Mouse (Mus musculus) C2C12 (cell line): ENCODE data around the gene Sytl1.

Source experiments
- CEBPB ChIP-seq: IDR thresholded peaks from one replicate; pipeline ENCODE4 v1.6.1; 2011; ENCODE audit warnings: low read depth, mild to moderate bottlenecking, control low read depth, moderate library complexity
- CTCF ChIP-seq: IDR thresholded peaks from one replicate; pipeline ENCODE4 v1.5.1; 2011; ENCODE audit not compliant: control insufficient read depth, insufficient read depth, insufficient read length
- FOSL1 ChIP-seq: IDR thresholded peaks from one replicate; pipeline ENCODE4 v1.8.0; 2011; ENCODE audit warnings: mild to moderate bottlenecking, low read length; ENCODE audit not compliant: poor library complexity, insufficient read depth, severe bottlenecking
- MAX ChIP-seq: IDR thresholded peaks from one replicate; pipeline ENCODE4 v1.6.1; 2011; ENCODE audit warnings: mild to moderate bottlenecking, control low read depth
- MYOD1 ChIP-seq: IDR thresholded peaks from one replicate; pipeline ENCODE4 v1.6.1; 2011; ENCODE audit warnings: low read depth; ENCODE audit not compliant: control insufficient read depth, insufficient read length
- USF1 ChIP-seq: IDR thresholded peaks from one replicate; pipeline ENCODE4 v1.6.1; 2011; ENCODE audit warnings: low read depth, mild to moderate bottlenecking, control low read depth, moderate library complexity

GRCm38 (mm10) chr4:133252089-133252488, 10.8 kb downstream of the Sytl1 start:
- TF ChIP-seq CTCF, result no peak
- no peak for TF ChIP-seq FOSL1
- no peak for TF ChIP-seq CEBPB
- TF ChIP-seq MAX, result no peak
- TF ChIP-seq USF1, result no peak
- TF ChIP-seq MYOD1, result no peak
